Mouse (Mus musculus) thymus, postnatal 4 days (tissue): Measurements from ENCODE around the gene Gm2a.
A peak's percentile ranks its signal among the peaks of the same experiment; 100 is the strongest.
"Not testable (repeated sequence)": the region's sequence is repeated elsewhere in the genome, so short reads cannot be mapped to it uniquely, and the experiment has no call there.

ENCODE experiments used
- DNase-seq: peaks from one replicate; pipeline ENCODE4 v3.0.0; 2021

The Gm2a gene

GRCm38 (mm10) chr11:55098189-55098915 is 437 bp downstream of the Gm2a start:
- no peak for DNase-seq

DNA sequence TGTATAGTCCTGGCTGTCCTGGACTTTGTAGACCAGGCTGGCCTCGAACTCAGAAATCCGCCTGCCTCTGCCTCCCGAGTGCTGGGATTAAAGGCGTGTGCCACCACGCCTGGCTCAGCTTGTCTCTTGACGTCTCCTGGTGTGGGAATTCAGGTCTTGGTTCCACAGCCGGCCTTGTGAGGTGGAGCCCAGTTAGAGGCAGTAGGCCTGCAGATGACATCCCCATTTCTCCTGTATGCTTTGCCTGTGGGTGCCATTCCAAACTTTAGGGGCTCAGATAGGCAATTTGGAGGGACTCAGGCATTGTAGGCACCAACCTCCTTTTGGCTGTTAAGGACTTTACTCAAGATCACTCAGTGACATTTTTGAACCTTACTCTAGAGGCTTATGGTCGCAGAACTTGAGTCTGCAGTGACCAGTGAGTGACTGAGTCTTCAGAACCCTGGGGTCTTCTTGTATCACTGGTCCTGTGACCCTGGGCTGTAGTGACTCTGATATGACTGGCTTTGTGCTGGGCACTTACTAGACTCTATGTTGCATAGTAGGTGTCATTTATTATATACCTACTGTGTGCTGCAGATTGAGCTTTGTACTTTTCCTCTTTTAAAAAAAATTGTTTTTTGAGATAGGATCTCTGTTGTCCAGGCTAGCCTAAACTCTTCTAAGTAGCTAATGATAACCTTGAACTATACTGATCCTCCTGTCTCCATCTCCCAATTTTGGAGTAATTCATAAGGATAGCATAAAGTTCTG is 1.3 kb downstream of the Gm2a start:
- no peak for DNase-seq

DNA sequence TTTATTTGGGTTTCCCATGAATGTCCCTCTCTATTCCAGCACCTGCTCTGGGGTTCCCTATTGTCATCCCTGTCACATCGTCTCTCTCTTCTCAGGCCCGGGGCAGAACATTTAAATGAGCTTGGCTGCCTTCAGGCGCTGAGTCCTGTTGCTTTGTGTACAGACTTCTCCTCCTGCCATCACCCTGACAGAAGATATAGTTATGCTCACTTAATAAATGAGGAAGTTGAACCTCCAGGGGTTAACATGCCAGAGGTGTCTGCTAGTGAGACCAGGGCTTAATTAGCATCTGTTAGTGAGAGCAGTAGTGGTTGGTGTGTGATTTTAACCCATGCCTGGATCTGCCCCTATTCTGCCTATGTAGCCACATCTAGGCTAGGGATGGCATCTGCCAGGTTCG is 2.0 kb downstream of the Gm2a start:
- no peak for DNase-seq

- no peak for DNase-seq
Measured at GRCm38 (mm10) chr11:55102015-55102414, 4.1 kb downstream of the Gm2a start.

GRCm38 (mm10) chr11:55103229-55103628 is 5.3 kb downstream of the Gm2a start:
- no peak for DNase-seq

DNA sequence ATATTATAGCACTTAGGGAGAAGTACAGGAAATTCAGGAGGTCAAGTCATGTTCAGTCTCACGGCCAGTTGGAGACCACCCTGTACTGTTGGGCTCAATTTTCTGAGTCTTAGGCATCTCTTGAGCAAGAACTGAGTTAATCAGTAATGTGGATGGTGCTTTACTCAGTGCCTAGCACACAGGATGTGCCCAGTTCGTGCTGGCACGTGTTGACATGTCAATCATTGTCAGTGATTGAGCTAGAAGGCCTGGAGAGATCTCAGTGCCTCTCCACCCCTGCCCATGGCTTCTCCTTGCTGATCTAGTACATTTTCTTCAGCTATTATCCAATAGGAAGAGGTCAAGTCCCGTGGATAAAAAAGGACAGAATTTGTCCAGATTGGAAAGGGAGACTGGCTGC is 7.5 kb downstream of the Gm2a start:
- no peak for DNase-seq

DNA sequence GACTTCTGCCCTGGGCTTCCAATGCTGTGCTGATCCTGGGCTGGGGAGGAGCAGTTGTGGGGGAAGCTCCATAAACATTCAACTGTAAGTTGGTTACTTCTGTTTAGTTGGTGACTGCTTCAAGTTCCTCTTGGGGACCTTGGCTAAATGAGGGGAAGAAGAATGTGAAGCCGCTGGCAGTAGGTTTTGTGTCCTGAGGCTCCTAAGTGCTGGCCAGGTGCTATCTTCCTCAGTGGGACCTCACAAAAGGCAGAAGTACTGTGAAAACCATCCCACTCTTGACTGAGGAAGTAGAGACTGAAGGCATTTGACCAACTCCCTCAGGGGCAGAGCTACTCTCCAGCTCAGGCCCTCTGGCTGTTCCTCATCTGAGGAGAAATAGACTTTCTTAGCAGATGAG is 8.7 kb downstream of the Gm2a start:
- DNase-seq = no peak

DNA sequence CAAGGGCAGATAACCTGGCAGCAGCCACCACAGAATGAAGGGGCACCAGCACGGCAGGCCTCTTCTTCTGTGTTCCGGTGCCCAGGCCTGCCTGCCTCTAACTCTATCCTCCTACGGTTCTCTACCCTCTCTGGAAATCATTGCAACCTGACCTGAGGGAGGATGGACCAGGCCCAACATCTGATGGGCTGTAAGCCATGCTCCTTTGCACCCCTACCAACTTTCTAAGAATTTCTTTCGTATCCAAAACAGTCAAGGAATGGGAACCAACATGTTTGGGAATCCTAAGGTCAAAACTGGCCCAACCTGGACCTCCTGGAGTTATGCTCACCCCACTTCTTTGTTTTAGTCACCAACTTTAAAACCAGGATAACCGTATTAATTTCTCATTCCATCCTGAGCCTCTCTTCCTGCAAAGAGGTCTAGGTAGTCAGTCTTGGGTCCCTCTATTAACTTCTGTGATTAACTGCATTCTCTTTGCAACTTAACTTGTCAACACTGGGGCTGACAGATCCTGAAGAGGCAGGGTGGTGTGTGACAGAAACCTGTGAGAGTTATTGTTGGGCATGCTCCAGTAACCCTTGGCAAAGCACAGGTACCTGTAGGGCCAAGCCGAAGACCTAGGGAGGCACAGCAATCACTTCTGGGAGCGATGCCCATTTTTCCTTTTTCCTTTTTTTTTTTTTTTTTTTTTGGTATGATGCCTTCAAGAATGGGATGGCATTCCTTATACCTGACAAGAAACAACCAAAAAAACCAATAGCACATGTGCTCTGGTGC is 11.8 kb downstream of the Gm2a start:
- no peak for DNase-seq

GRCm38 (mm10) chr11:55110566-55111169 is 12.8 kb downstream of the Gm2a start:
- peak; percentile 10 for DNase-seq

DNA sequence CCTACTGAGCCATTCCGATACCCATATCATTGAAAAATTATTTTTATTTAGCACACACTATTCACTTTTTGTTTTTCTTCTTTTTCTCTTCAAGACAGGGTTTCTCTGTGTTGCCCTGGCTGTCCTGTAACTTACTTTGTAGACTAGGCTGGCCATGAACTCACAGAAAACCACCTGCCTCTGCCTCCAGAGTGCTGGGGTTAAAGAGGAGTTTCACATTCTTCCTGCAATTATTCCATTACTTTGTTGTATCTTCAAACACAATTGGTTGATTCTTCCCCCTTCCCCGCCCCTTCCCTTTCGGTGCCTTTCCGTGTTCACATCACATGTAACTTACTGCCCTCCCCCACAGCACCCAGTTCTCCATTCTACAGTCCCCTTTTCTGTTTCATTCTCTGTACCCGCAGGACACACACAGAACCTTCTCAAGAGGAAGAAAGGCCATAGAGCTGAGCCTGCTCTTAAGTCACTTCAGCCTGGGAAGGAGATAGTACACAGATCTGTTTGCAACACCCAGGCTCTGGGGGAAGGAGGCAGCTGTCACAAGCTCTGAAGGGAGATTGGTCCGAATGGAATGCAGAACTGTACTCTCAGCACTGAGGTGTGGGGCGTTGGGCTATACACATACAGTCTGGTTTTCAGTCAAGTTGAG is 15.4 kb downstream of the Gm2a start:
- DNase-seq = peak; percentile 46

DNA sequence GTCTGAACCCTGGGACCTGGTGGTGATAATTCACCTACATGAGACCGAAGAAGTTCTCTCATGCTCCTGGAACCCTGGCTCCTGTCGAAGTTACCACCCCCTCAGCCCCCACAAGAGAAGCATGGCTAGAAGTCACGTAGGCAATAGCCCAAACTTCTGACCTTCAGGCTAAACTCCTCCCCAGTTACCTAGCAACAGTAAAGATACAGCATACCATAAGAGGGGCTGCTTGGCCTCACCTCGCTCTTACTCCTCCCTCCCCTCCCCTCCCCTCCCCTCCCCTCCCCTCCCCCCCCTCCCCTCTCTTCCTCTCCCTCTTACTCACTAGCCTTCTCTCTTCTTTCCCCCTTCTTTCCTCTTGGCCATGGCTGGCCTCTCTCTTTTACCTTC is 15.9 kb downstream of the Gm2a start:
- not testable (repeated sequence) for DNase-seq

DNA sequence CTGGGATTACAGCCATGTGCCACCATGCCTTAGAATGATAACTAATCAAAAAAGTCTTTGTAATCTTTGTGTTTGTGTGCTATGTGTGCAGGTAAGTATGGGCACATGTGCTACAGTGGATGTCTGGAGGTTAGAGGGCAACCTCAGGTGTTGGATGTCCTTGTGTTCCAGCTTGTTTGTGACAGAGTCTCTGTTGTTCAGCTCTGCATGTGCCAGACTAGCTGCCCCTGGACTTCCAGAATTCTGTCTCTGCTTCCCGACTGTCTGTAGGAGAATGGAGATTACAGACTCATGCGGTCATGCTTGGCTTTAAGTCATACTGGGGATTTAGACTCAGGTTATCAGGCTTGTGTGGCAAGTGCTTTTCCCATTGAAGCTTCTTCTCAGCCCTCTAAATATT is 16.4 kb downstream of the Gm2a start:
- no peak for DNase-seq

GRCm38 (mm10) chr11:55116004-55116403 is 18.1 kb downstream of the Gm2a start:
- DNase-seq = no peak

DNA sequence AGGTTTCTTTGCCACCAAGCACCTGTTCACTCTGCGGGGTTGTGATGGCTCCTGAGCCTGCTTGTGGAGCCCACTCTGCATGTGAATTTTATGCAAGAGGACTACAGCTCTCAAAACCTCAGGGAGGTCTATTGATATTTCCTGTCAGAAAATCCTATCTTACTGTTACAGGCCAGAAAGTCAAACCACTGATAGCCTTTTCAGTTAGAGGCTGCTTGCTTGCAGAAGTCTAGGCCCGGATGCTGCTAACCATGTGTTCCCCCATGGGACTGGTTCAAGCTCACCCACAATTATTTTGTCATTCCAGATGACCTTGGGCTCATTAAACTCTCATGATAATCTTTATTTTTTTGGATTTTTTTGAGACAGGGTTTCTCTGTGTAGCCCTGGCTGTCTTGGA is 19.1 kb downstream of the Gm2a start:
- no peak for DNase-seq

GRCm38 (mm10) chr11:55120279-55120678 is 22.4 kb downstream of the Gm2a start:
- no peak for DNase-seq

DNA sequence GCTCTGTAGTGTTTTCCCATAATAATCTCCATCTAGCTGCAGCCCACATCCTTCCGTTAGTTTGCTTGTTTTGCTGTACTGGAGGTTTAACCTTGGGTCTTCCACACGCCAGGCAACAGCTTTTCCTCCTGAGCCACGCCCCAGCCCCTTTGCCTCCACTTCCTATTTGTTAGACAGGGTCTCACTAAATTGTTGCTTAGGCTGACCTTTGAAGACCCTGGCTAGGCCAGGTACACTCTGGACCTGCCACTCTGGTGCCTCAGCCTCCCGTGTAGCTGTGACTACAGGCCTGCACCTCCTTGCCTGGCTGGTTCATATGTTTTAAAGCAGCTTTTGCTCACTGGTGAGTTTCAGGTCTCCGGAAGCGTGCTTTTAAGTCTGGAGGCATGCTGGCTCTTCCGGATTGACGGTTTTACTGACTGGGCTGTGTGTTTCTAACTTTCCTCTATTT is 22.9 kb downstream of the Gm2a start:
- peak; percentile 78 for DNase-seq

DNA sequence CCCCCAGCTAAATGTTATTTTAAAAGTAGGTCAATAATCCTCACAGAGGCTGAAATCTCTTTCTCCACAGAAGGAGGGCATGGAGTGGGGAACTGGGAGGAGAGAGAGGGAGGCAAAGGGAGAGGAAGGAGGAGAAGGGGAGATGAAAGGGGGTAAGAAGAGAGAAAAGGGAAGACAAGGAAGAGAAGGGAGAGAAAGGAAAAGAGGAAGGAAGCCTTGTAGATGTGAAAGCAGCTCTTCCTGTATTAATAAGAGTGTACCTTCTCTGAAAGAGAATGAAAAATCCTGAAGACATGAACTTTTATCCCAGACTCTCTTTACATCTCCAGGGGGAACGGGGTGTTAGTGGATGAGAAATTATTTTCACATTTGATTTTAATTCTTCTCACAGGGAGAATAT is 23.5 kb downstream of the Gm2a start:
- DNase-seq = no peak

GRCm38 (mm10) chr11:55126663-55127062 is 28.7 kb downstream of the Gm2a start:
- no peak for DNase-seq

GRCm38 (mm10) chr11:55127937-55128336 is 30.0 kb downstream of the Gm2a start:
- no peak for DNase-seq

DNA sequence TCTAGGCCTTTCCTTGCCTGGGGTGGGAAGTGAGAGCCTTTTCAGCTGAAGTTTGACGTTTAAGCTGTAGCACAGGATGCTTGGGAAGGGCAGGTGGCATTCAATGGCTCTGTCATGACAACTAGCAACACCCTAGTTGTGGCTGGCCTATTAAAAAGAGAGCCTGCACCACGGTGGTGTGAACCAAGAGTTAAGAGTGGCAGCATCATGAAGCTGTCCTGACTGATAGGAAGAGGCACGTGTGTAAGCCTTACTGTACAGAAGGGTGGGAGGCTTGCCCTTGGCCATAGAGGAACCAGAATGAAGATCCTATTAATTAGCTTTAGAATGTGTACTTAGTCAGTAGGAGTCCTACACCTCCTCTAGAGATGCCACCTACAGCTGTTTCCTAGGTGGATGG is 30.5 kb downstream of the Gm2a start:
- no peak for DNase-seq

- DNase-seq = peak; percentile 45
Measured at GRCm38 (mm10) chr11:55131077-55131742, 33.3 kb downstream of the Gm2a start.

GRCm38 (mm10) chr11:55131946-55132345 is 34.0 kb downstream of the Gm2a start:
- DNase-seq = no peak
